Mouse (Mus musculus): ENCODE measurements around the gene Gm10073. TPM values are rescaled to one million over a fixed set of nuclear protein-coding genes. Genes with fewer than 3 reads are reported as not detected.
"Not testable (repeated sequence)": the region's sequence is repeated elsewhere in the genome, so short reads cannot be mapped to it uniquely, and the experiment has no call there.

Gm10073 gene
- total RNA-seq (2014; rRNA removed) (26.8 and 46.4 TPM in 2 replicates), polyA plus RNA-seq (2015; fragmentation: Nextera tagmentation; extraction: Ambion mirVana) (4.9 and 6.0 TPM in 2 replicates)

GRCm38 (mm10) chr8:106573168-106573567 lies at the start of gene Gm10073:
Gene Gm10073, minus strand, starts transcription at chr8:106573461.
- ATAC-seq (ENCODE audit: low FRiP score); H3K4me1 ChIP-seq (ENCODE audit: insufficient read depth, low read length); H3K27me3 ChIP-seq (ENCODE audit: insufficient read depth, low read length); DNase-seq (ENCODE audit: low spot score); H3K4me3 ChIP-seq (ENCODE audit: low read depth, low read length); H3K9ac ChIP-seq (replicated peaks; ENCODE audit: low read length, poor library complexity, severe bottlenecking); H3K9me3 ChIP-seq (ENCODE audit: low read length); H3K27ac ChIP-seq (ENCODE audit: low read depth, low read length); H3K4me2 ChIP-seq (ENCODE audit: low read depth, low read length, poor library complexity, severe bottlenecking); H3K36me3 ChIP-seq (ENCODE audit: insufficient read depth, low read length): not testable (repeated sequence)
- WGBS: 55% methylated on average over 20 of the region's 20 CpGs

GRCm38 (mm10) chr8:106623016-106623415 lies 49.8 kb upstream of the Gm10073 start:
- H3K4me3 ChIP-seq (ENCODE audit: low read depth, low read length): no peak overlapping the region
- H3K4me1 ChIP-seq (ENCODE audit: insufficient read depth, low read length): no peaks in the 10 kb centered on the region
- 65% methylated on average over 5 of the region's 5 CpGs for WGBS

DNA sequence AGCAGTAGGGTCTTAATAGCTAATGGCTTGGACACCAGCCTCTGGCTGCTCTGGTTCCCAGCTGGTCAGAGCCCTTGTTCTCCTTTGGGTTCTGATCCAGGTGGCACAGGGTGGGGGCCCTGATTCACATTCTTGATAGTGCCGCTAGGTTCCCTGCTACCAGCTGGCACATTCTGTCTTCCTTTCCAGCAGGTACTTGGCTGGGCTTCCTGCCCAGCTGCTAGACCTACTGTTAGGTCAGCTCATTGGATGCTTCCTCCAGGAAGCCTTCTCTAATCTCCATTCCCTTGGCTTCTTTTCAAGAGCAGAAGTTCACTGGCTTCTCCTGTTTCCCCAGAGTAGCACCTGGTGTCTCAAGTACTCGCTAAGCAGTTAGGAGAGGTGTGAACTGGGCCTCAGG lies 47.2 kb upstream of the Gm10073 start:
- Histone ChIP-seq H3K4me3 (ENCODE audit: low read depth, low read length) (no peak overlapping the region), H3K4me1 (ENCODE audit: insufficient read depth, low read length) (no peaks in the 10 kb centered on the region), H3K27ac (ENCODE audit: low read depth, low read length) (no peak overlapping the region), H3K9me3 (ENCODE audit: low read length) (no peaks in the 10 kb centered on the region), H3K36me3 (ENCODE audit: insufficient read depth, low read length) (no peaks in the 10 kb centered on the region), H3K4me2 (ENCODE audit: low read depth, low read length, poor library complexity, severe bottlenecking) (no peak overlapping the region), H3K9ac (replicated peaks; ENCODE audit: low read length, poor library complexity, severe bottlenecking) (no peak overlapping the region), H3K27me3 (ENCODE audit: insufficient read depth, low read length) (no peaks in the 10 kb centered on the region)
- 84% methylated on average over 2 of the region's 2 CpGs for WGBS
- ATAC-seq (ENCODE audit: low FRiP score) (no peak), DNase-seq (ENCODE audit: low spot score) (no peak)
- no peak for TF ChIP-seq CTCF (IDR thresholded peaks at IDR 0.05)

More at GRCm38 (mm10) chr8:106623016-106623415, 49.8 kb upstream of the Gm10073 start:
- no peak for ATAC-seq (ENCODE audit: low FRiP score)
- no peak for DNase-seq (ENCODE audit: low spot score)
- Histone ChIP-seq H3K9me3 (ENCODE audit: low read length) (no peaks in the 10 kb centered on the region), H3K27me3 (ENCODE audit: insufficient read depth, low read length) (no peaks in the 10 kb centered on the region), H3K27ac (ENCODE audit: low read depth, low read length) (no peak overlapping the region), H3K4me2 (ENCODE audit: low read depth, low read length, poor library complexity, severe bottlenecking) (no peak overlapping the region), H3K9ac (replicated peaks; ENCODE audit: low read length, poor library complexity, severe bottlenecking) (no peak overlapping the region), H3K36me3 (ENCODE audit: insufficient read depth, low read length) (no peaks in the 10 kb centered on the region)
- no peak for TF ChIP-seq CTCF (IDR thresholded peaks at IDR 0.05)

DNA sequence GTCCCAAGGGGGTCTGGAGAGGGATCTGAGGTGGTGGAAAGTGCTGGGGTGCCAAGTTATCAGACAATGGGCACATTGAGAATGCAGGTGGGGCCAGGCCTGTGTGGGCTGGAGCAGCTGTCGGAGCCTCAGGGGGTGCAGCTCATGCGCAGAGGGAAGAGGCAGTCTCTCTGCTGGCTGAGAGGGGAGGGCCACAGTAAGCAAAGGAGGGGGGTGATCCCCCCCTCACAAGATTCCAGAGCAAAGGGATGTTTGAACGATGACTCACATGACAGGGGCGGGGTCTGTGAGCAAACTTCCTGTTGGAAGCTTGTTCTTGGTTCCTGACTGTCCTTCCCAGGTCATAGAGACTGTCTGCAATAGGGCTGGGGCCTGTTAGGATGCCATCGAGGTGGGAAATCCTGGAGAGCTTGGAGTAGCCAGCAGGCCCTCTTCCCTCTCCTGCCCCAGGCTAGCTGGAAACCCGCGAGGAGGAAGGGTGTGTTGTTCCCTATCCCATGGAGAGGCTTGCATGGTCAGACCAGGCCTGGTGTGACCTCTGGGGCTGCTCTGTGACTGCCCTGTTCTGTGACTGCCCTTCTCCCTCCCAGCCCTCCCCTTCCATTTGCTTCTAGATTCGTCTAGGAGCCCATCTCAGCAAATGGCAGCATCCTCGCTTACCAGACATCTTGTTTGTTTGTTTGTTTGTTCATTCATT lies 46.4 kb upstream of the Gm10073 start:
- Histone ChIP-seq H3K27me3 (ENCODE audit: insufficient read depth, low read length) (no peaks in the 10 kb centered on the region), H3K4me2 (ENCODE audit: low read depth, low read length, poor library complexity, severe bottlenecking) (no peak overlapping the region), H3K4me1 (ENCODE audit: insufficient read depth, low read length) (no peaks in the 10 kb centered on the region), H3K36me3 (ENCODE audit: insufficient read depth, low read length) (no peaks in the 10 kb centered on the region), H3K9ac (replicated peaks; ENCODE audit: low read length, poor library complexity, severe bottlenecking) (no peak overlapping the region), H3K27ac (ENCODE audit: low read depth, low read length) (no peak overlapping the region), H3K4me3 (ENCODE audit: low read depth, low read length) (no peak overlapping the region), H3K9me3 (ENCODE audit: low read length) (no peaks in the 10 kb centered on the region)
- peak; percentile 12 for DNase-seq (ENCODE audit: low spot score)
- TF ChIP-seq CTCF (IDR thresholded peaks at IDR 0.05): no peak
- 60% methylated on average over 9 of the region's 9 CpGs for WGBS
- ATAC-seq (ENCODE audit: low FRiP score): no peak; the same call in 1 of the 2 replicates

GRCm38 (mm10) chr8:106618324-106618723 lies 45.1 kb upstream of the Gm10073 start:
- TF ChIP-seq CTCF (IDR thresholded peaks at IDR 0.05): no peak; the same call in 1 of the 2 replicates
- Histone ChIP-seq H3K9ac (replicated peaks; ENCODE audit: low read length, poor library complexity, severe bottlenecking) (no peak overlapping the region), H3K4me2 (ENCODE audit: low read depth, low read length, poor library complexity, severe bottlenecking) (no peak overlapping the region), H3K36me3 (ENCODE audit: insufficient read depth, low read length) (no peaks in the 10 kb centered on the region), H3K4me1 (ENCODE audit: insufficient read depth, low read length) (no peaks in the 10 kb centered on the region), H3K9me3 (ENCODE audit: low read length) (no peaks in the 10 kb centered on the region), H3K27ac (ENCODE audit: low read depth, low read length) (no peak overlapping the region), H3K4me3 (ENCODE audit: low read depth, low read length) (no peak overlapping the region), H3K27me3 (ENCODE audit: insufficient read depth, low read length) (no peaks in the 10 kb centered on the region)
- ATAC-seq (ENCODE audit: low FRiP score) (no peak), DNase-seq (ENCODE audit: low spot score) (no peak)
- WGBS: 70% methylated on average over 6 of the region's 6 CpGs

DNA sequence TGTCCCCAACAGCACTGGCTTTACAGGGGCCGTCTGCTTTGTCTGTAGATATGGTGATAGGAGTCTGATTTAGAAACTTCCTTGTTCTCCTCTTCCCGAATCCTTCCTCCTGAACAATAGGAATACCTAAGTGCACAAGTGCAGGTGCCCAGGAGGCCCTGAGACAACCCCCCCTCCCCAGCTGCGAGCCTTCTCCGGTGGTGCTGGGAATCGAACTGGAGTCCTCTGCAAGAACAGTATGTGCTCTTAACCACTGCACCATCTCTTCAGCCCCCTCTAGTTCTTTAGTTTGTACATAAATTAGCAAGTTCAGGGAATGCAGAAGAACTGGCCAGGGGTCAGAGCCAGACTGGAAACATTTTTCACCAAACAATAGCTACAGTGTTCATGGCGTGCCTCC lies 44.6 kb upstream of the Gm10073 start:
- H3K4me2 ChIP-seq (ENCODE audit: low read depth, low read length, poor library complexity, severe bottlenecking): no peak overlapping the region
- ATAC-seq (ENCODE audit: low FRiP score): no peak

More for the DNA sequence above, 44.6 kb upstream of the Gm10073 start:
- Histone ChIP-seq H3K27ac (ENCODE audit: low read depth, low read length) (no peak overlapping the region), H3K4me3 (ENCODE audit: low read depth, low read length) (no peak overlapping the region), H3K9me3 (ENCODE audit: low read length) (no peaks in the 10 kb centered on the region), H3K4me1 (ENCODE audit: insufficient read depth, low read length) (no peaks in the 10 kb centered on the region), H3K27me3 (ENCODE audit: insufficient read depth, low read length) (no peaks in the 10 kb centered on the region), H3K36me3 (ENCODE audit: insufficient read depth, low read length) (no peaks in the 10 kb centered on the region), H3K9ac (replicated peaks; ENCODE audit: low read length, poor library complexity, severe bottlenecking) (no peak overlapping the region)
- no peak for TF ChIP-seq CTCF (IDR thresholded peaks at IDR 0.05)
- no peak for DNase-seq (ENCODE audit: low spot score)
- 78% methylated on average over 6 of the region's 6 CpGs for WGBS

Data from midbrain, postnatal 0 days (tissue).